Mouse (Mus musculus) liver, adult 2 months (tissue): ENCODE results near the gene Sulf2. TPM values are rescaled to one million over a fixed set of nuclear protein-coding genes. Genes with fewer than 3 reads are reported as not detected.

Experiments used
- DNase-seq: peaks from one replicate; pipeline ENCODE4 v3.0.0-alpha.2; 2011; ENCODE audit warnings: low read depth, low spot score; ENCODE audit errors: extremely low read depth
- H3K27ac ChIP-seq: fragments of 200-500 bp; replicated peaks from 2 replicates; pipeline ENCODE4 v1.5.1; 2012; ENCODE audit warnings: low read depth, mild to moderate bottlenecking, control low read depth, inconsistent platforms, low read length; ENCODE audit not compliant: insufficient read depth
- H3K27me3 ChIP-seq: fragments of 200-500 bp; 2 replicates; pipeline ENCODE4 v1.6.1; 2012; ENCODE audit warnings: mild to moderate bottlenecking, moderate library complexity, low read length, inconsistent platforms; ENCODE audit not compliant: control insufficient read depth, insufficient read depth
- H3K36me3 ChIP-seq: fragments of 200-500 bp; 2 replicates; pipeline ENCODE4 v1.6.1; 2012; ENCODE audit warnings: low read length, inconsistent platforms; ENCODE audit not compliant: control insufficient read depth, insufficient read depth
- H3K4me1 ChIP-seq: fragments of 200-500 bp; 2 replicates; pipeline ENCODE4 v1.6.1; 2011; ENCODE audit warnings: low read length; ENCODE audit not compliant: control insufficient read depth, insufficient read depth
- H3K4me3 ChIP-seq: fragments of 200-500 bp; 2 replicates; pipeline ENCODE4 v1.5.1; 2011; ENCODE audit warnings: low read depth, mild to moderate bottlenecking, control low read depth, low read length, moderate library complexity; ENCODE audit not compliant: insufficient read depth
- H3K79me2 ChIP-seq: fragments of 200-500 bp; 2 replicates; pipeline ENCODE4 v1.6.1; 2012; ENCODE audit warnings: inconsistent platforms, mild to moderate bottlenecking, low read length, moderate library complexity; ENCODE audit not compliant: control insufficient read depth, insufficient read depth
- H3K9ac ChIP-seq: fragments of 200-500 bp; 2 replicates; pipeline ENCODE4 v1.6.1; 2012; ENCODE audit warnings: low read depth, mild to moderate bottlenecking, control low read depth, inconsistent platforms, low read length
- CTCF ChIP-seq: fragments of 200-500 bp; IDR thresholded peaks from 2 replicates; pipeline ENCODE4 v1.5.1; 2011; ENCODE audit warnings: low read depth, low read length, control low read depth
- POLR2A ChIP-seq: fragments of 200-500 bp; IDR thresholded peaks from 2 replicates; pipeline ENCODE4 v1.6.1; 2011; ENCODE audit warnings: low read length, control low read depth; ENCODE audit not compliant: insufficient read depth; ENCODE audit errors: extremely low read depth
- WGBS: fragments of 180-500 bp; shearing (Covaris S2); methylation state at CpG from one replicate; pipeline ENCODE4 v1.1.7; 2018; 5-methylcytosine and 5-hydroxymethylcytosine counted together
- polyA plus RNA-seq: library from polyadenylated mRNA; depleted of rRNA; stranded (reverse); fragments of >200 nt; gene quantifications from 2 replicates; pipeline ENCODE4 v1.2.3, GENCODE M21; 2012
- total RNA-seq: library from RNA; depleted of rRNA; stranded (reverse); fragments of >200 nt; gene quantifications from 2 replicates; pipeline ENCODE4 v1.2.3, GENCODE M21; 2014

The Sulf2 gene
- total and polyA plus RNA-seq, 2 experiments: 7.8 to 16.1 TPM

GRCm38 (mm10) chr2:166068261-166068660, 87.2 kb downstream of the Sulf2 start:
- no peak overlapping the region for H3K27ac ChIP-seq
- peaks cover 57% of the 10 kb centered on the region for H3K36me3 ChIP-seq
- no peaks in the 10 kb centered on the region for H3K79me2 ChIP-seq
- H3K27me3 ChIP-seq: no peaks in the 10 kb centered on the region
- no peak for DNase-seq
- WGBS: 94% methylated on average over 9 of the region's 9 CpGs
- H3K4me1 ChIP-seq: no peaks in the 10 kb centered on the region
- no peak for TF ChIP-seq CTCF
- no peak for TF ChIP-seq POLR2A
- no peak overlapping the region for H3K9ac ChIP-seq
- no peak overlapping the region for H3K4me3 ChIP-seq

DNA sequence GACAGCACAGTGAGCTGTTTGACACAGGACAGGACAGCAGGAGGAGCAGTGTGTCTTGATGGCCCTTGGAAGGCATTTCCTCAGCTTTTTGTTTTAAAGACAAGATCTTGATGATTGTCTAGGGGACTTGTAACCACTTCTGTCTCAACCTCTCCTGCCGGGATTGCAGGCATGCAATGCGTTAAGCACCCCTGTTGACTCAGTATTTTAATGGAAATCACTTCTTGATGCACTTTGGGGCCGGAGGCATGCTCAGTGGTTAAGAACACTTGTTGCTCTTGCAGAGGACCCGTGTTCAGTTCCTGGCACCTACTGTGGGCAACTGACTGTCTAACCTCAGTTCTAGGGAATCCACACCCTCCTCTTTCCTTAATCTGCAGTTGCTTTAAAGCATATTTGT, 89.0 kb downstream of the Sulf2 start:
- H3K79me2 ChIP-seq: no peaks in the 10 kb centered on the region
- DNase-seq: no peak
- H3K4me1 ChIP-seq: no peaks in the 10 kb centered on the region
- no peak overlapping the region for H3K4me3 ChIP-seq
- no peaks in the 10 kb centered on the region for H3K27me3 ChIP-seq
- no peak for TF ChIP-seq POLR2A
- peaks cover 66% of the 10 kb centered on the region for H3K36me3 ChIP-seq
- H3K9ac ChIP-seq: no peak overlapping the region
- no peak overlapping the region for H3K27ac ChIP-seq
- WGBS: 92% methylated on average over 4 of the region's 4 CpGs

GRCm38 (mm10) chr2:166062431-166062830, 93.0 kb downstream of the Sulf2 start:
- Histone ChIP-seq H3K36me3 (peaks cover 59% of the 10 kb centered on the region), H3K27me3 (no peaks in the 10 kb centered on the region), H3K27ac (no peak overlapping the region), H3K79me2 (no peaks in the 10 kb centered on the region), H3K4me1 (no peaks in the 10 kb centered on the region), H3K9ac (no peak overlapping the region), H3K4me3 (no peak overlapping the region)
- TF ChIP-seq CTCF: no peak
- TF ChIP-seq POLR2A: no peak
- DNase-seq: no peak
- 92% methylated on average over 8 of the region's 8 CpGs for WGBS

- H3K27me3 ChIP-seq: no peaks in the 10 kb centered on the region
- H3K27ac ChIP-seq: no peak overlapping the region
- no peak overlapping the region for H3K9ac ChIP-seq
- no peaks in the 10 kb centered on the region for H3K79me2 ChIP-seq
- no peak overlapping the region for H3K4me3 ChIP-seq
- TF ChIP-seq POLR2A (no peak), CTCF (no peak)
- H3K36me3 ChIP-seq: peaks cover 62% of the 10 kb centered on the region
- DNase-seq: no peak
- no peaks in the 10 kb centered on the region for H3K4me1 ChIP-seq
- 77% methylated on average over 1 of the region's 1 CpGs for WGBS
These were observed 93.5 kb downstream of the Sulf2 start for GRCm38 (mm10) chr2:166062008-166062407.

DNA sequence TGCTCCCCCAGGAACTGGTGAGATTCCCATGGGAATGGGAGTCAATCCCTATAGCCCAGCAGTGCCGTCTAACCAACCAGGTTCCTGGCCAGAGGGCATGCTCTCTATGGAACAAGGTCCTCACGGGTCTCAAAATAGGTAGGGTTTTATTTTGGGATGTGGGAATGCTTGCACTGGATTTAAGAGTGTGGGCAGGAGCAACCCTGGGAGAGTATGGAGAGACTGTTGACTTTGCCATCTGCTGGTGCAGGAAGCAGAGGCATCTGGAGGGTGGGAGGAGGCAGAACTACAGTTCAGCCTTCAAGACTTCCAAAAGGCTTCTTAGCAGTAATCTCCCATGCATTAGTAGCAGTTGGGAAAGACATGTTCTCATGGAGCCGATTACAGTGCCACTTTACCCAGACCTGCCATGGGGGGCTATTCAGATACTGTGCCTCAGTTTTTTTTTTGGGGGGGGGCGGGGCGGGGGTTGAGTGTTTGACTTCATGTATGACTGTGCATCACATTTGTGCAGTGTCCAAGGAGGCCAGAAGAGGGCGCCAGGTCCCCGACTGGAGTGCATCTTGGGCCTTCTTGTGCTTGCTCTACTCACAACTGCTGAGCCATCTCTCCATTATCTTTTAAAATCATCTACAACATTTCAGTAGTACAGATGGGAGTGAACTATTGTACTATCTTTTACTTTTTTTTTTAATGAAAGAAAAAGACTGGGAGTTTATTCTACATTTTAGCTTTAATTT, 95.6 kb downstream of the Sulf2 start:
- Histone ChIP-seq H3K4me3 (no peak overlapping the region), H3K4me1 (no peaks in the 10 kb centered on the region), H3K79me2 (no peaks in the 10 kb centered on the region), H3K36me3 (peaks cover 50% of the 10 kb centered on the region), H3K27me3 (no peaks in the 10 kb centered on the region), H3K9ac (no peak overlapping the region), H3K27ac (no peak overlapping the region)
- TF ChIP-seq CTCF (peak; percentile 78), POLR2A (no peak)
- 91% methylated on average over 7 of the region's 7 CpGs for WGBS
- no peak for DNase-seq

- H3K36me3 ChIP-seq: peaks cover 48% of the 10 kb centered on the region
- no peak for TF ChIP-seq CTCF
- TF ChIP-seq POLR2A: no peak
- no peak overlapping the region for H3K4me3 ChIP-seq
- no peaks in the 10 kb centered on the region for H3K27me3 ChIP-seq
- no peak overlapping the region for H3K9ac ChIP-seq
- no peak overlapping the region for H3K27ac ChIP-seq
- no peak for DNase-seq
- 97% methylated on average over 14 of the region's 14 CpGs for WGBS
- no peaks in the 10 kb centered on the region for H3K79me2 ChIP-seq
- no peaks in the 10 kb centered on the region for H3K4me1 ChIP-seq
These were observed 101.4 kb downstream of the Sulf2 start for GRCm38 (mm10) chr2:166054002-166054539.
